ENCODE assay signal across 20 mouse cellular contexts in genomic region chr6:100474326-100474725, GRCm38 (mm10).
"Had no signal": no experiment of that assay in that cellular context is flagged by ENCODE, and none has a peak within 500 bp of the region (broad histone marks: within the 10 kb centered on the region; RNA-seq: fewer than 3 reads in every experiment).

No protein-coding gene starts in this region.

- H3K4me3 ChIP-seq: layer of hippocampus, adult 2 months; limb, embryonic 12.5 days; limb, embryonic 15.5 days; megakaryocyte, embryonic 14.5 days; midbrain, embryonic 12.5 days; stomach, embryonic 15.5 days had no signal

- H3K4me2 ChIP-seq: limb, embryonic 12.5 days; limb, embryonic 15.5 days; liver, embryonic 11.5 days; lung, embryonic 14.5 days; midbrain, embryonic 12.5 days; stomach, embryonic 15.5 days had no signal

- H3K4me1 ChIP-seq: limb, embryonic 12.5 days; limb, embryonic 15.5 days; stomach, embryonic 15.5 days had no signal

- ATAC-seq: liver, postnatal 0 days; lung, postnatal 0 days; midbrain, embryonic 16.5 days had no signal

- H3K27ac ChIP-seq: kidney, postnatal 0 days; layer of hippocampus, adult 2 months; limb, embryonic 12.5 days; limb, embryonic 15.5 days; liver, embryonic 14.5 days; midbrain, embryonic 12.5 days; stomach, embryonic 15.5 days had no signal

- H3K36me3 ChIP-seq: limb, embryonic 12.5 days; limb, embryonic 15.5 days; midbrain, embryonic 12.5 days; stomach, embryonic 15.5 days had no signal

- H3K9me3 ChIP-seq: limb, embryonic 15.5 days; stomach, embryonic 15.5 days had no signal

- DNase-seq: kidney, adult 2 months; kidney, postnatal 25 days; layer of hippocampus, adult 9-11 months; liver, postnatal 0 days; lung, embryonic 14.5 days; lung, postnatal 36 days; right cerebral cortex, postnatal 25 days; spleen, adult 18-20 months; thymus, postnatal 25 days had no signal

- H3K9ac ChIP-seq: limb, embryonic 12.5 days; limb, embryonic 15.5 days; liver, embryonic 14.5 days; liver, postnatal 0 days; lung, embryonic 14.5 days; midbrain, embryonic 12.5 days; stomach, embryonic 15.5 days had no signal

- H3K27me3 ChIP-seq: limb, embryonic 15.5 days; stomach, embryonic 15.5 days had no signal
